Mouse (Mus musculus): ENCODE measurements at regions not wholly inside any gene's neighbourhood (a gene's known extent, or its start where the extent isn't known, plus 50 kb on each side); places are given as distances from the start of the nearest gene placed in this dataset.
A peak's percentile ranks its signal among the peaks of the same experiment; 100 is the strongest.

- no peak for DNase-seq (ENCODE audit: low spot score in 2 of 2)
Observed at GRCm38 (mm10) chr2:167878255-167878865, 53.5 kb upstream of the Ptpn1 start.

- DNase-seq (ENCODE audit: low spot score in 2 of 2): no peak
Observed at GRCm38 (mm10) chr2:167877254-167877870, 54.5 kb upstream of the Ptpn1 start.

GRCm38 (mm10) chr2:167872507-167872906 lies 59.4 kb upstream of the Ptpn1 start:
- no peak for DNase-seq (ENCODE audit: low spot score in 2 of 2)

DNA sequence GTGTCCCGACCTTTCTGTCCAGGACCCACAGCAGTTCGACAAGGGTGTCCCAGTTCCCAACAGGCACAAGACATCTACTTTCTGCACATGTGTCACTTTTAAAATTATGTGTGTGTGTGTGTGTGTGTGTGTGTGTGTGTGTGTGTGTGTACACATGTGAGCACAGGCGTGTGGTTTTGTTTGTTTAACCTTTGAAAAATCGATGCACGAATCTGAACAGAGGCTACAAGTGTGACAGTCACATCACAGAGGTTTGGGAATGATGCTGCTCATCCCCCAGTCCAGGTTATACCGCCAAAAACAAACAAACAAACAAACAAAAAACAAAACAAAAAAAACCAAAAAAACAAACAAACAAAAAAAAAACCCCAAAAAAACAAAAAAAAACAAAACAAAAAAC lies 61.7 kb upstream of the Ptpn1 start:
- DNase-seq (ENCODE audit: low spot score in 2 of 2): no peak

DNA sequence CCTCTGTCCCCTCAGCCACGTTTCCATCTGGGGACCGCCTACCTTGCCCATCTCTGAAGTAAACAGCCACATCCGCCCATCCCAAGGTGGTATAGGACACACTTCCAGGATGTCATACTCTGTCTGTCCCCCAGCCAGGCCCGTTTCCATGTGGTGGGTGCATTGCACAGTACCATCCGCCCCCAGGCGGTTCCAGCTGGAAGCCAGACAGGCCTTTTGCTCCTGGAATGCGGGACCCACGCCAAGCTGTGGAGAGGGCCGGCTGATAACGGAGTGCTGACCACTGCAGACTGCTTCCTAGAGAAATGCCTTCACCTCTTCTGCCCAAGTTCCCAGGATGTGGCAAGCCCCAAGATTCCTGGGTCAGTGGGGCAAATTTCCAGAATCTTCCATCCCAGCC lies 65.1 kb upstream of the Ptpn1 start:
- DNase-seq (ENCODE audit: low spot score in 2 of 2): peak in 1 of 2 experiments; percentile 7

- no peak for DNase-seq (ENCODE audit: low spot score in 2 of 2)
Observed at GRCm38 (mm10) chr2:167865525-167865924, 66.3 kb upstream of the Ptpn1 start.

- DNase-seq (ENCODE audit: low spot score in 2 of 2): no peak
Observed at GRCm38 (mm10) chr2:167864672-167865071, 67.2 kb upstream of the Ptpn1 start.

DNA sequence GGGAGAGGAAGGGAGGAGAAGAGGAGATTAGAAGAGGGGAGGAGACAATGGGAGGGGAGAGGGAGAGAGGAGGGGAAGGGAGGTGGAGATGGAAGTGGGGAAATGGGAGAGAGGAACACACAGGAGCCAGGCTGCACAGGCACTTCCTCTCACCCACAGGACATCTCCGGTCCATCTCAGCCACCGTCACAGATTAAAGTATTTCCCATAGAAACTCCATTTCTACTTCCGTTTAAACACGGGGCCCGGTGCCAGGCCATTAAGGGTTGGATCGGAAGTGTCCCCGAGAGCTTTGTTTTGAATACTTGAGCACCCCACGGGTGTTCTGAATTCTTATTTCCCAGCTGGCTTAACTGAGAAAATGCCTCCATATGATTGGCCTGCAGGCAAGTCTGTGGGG lies 67.6 kb upstream of the Ptpn1 start:
- no peak for DNase-seq (ENCODE audit: low spot score in 2 of 2)

- no peak for DNase-seq (ENCODE audit: low spot score in 2 of 2)
Observed at GRCm38 (mm10) chr2:167863616-167864015, 68.2 kb upstream of the Ptpn1 start.

GRCm38 (mm10) chr2:167861178-167861520 lies 70.7 kb upstream of the Ptpn1 start:
- DNase-seq (ENCODE audit: low spot score in 2 of 2): no peak

DNA sequence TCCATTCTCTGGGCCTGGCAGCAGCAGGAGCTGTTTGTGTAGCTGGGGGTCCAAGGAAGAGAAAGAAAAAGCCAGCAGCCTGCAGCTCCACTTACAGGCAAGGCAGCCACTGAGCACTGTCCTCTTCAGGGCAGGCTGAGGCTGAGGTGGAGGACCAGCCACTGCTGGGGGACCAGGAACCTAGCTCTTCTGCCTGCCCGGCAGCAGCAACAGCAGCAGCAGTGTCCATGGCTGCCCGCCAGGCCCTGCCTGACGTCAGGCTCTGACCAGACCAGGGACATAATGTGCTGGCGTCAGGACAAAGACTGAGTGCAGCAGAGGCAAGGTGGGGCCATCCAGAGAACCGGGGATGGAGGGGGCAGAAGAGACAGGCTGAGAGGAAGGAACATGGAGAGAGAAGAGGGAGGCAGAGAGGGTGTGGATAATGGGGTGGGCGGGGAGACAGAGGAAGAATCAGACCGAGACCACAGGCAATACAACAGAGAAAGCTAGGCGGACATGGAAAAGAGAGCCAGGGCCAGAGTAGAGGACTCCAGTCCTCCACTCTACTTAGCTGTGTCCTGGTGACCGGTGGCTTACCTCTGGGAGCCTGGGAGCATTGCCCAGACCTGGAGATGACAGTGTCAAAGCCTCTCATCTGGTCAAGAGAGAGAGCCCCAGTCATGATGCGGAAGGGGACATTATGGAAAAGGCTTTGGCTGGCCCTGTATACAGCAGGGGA lies 71.2 kb upstream of the Ptpn1 start:
- peak; percentile 49 to 73 for DNase-seq (ENCODE audit: low spot score in 2 of 2)

GRCm38 (mm10) chr2:167859575-167859974 lies 72.3 kb upstream of the Ptpn1 start:
- DNase-seq (ENCODE audit: low spot score in 2 of 2): no peak

- DNase-seq (ENCODE audit: low spot score in 2 of 2): no peak
Observed at GRCm38 (mm10) chr2:167858346-167858745, 73.5 kb upstream of the Ptpn1 start.

- no peak for DNase-seq (ENCODE audit: low spot score in 2 of 2)
Observed at GRCm38 (mm10) chr2:167857911-167858310, 73.9 kb upstream of the Ptpn1 start.

- no peak for DNase-seq (ENCODE audit: low spot score in 2 of 2)
Observed at GRCm38 (mm10) chr2:167856920-167857475, 74.9 kb upstream of the Ptpn1 start.

GRCm38 (mm10) chr2:167856020-167856419 lies 75.8 kb upstream of the Ptpn1 start:
- no peak for DNase-seq (ENCODE audit: low spot score in 2 of 2)

GRCm38 (mm10) chr2:167854060-167854459 lies 77.8 kb upstream of the Ptpn1 start:
- DNase-seq (ENCODE audit: low spot score in 2 of 2): no peak

GRCm38 (mm10) chr2:167853411-167853821 lies 78.4 kb upstream of the Ptpn1 start:
- no peak for DNase-seq (ENCODE audit: low spot score in 2 of 2)

- DNase-seq (ENCODE audit: low spot score in 2 of 2): no peak
Observed at GRCm38 (mm10) chr2:167852582-167852981, 79.3 kb upstream of the Ptpn1 start.

DNA sequence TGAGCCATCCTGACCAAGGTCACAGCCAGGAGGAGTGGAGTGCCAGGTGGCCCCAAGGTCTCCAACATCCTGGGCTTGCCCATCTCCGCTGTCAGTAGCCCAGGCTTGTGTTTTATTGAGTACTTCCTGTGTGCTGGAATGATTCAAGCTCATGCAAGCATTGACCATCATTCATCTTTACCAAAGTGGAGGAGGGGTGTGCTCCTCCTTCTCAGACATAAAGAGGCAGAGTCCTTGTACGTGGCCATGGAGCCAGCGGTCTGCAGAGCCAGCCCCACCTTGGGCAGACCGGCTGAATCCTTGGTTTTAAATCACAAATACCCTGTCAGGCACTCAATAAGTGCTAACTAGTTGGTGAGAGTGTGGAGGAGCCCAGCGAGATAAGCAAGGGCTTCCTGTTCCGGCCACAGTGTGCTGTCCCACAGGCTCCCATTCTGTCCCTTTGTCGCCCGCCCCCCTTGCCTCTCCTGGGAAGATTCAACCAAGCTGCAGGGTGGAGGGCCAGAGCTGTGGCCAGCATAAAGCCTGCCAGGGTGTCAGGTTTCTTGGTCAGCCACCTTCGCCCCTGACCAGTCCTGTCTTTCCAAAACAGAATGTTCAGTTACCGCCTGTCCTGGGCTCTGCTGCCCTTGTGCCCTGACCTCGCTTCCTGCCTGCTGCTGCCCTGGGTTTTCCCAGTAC lies 80.5 kb upstream of the Ptpn1 start:
- no peak for DNase-seq (ENCODE audit: low spot score in 2 of 2)

DNA sequence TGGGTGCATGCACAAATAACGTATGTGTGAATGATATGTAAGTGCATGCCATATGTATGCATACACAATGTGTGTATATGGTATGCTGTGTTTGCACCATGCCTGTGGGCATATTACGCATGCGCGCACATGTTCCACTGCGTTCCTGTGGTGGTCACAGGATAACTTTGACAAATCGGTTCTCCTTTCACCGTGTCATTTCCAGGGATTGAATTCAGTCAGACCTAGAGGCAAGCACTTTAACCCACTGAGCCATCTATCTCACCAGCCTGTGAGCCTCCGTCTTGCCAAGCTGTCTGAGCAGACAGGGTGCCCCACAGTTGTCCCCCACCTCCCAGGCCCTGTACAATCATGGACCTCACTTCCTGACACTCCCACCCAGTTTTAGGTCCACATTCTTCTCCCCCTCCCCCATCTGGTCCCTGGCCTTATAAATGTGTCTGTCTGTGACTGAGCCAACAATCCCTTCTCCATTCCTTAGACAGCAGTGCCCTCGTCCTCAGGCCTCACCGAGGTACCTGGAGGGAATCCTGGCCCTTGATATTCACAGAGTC lies 81.8 kb upstream of the Ptpn1 start:
- no peak for DNase-seq (ENCODE audit: low spot score in 2 of 2)
